Mouse (Mus musculus) olfactory bulb, adult 2 months (tissue): Measurements from ENCODE around the gene Lsp1.

Source experiments
- CTCF ChIP-seq: fragments of 200-500 bp; IDR thresholded peaks from 2 replicates; pipeline ENCODE4 v1.5.1; 2012; ENCODE audit warnings: low read depth, mild to moderate bottlenecking, low read length, moderate library complexity; ENCODE audit not compliant: insufficient read depth
- POLR2A ChIP-seq: fragments of 200-500 bp; IDR thresholded peaks from 2 replicates; pipeline ENCODE4 v1.6.1; 2012; ENCODE audit warnings: mild to moderate bottlenecking, low read depth, low read length, moderate library complexity; ENCODE audit not compliant: insufficient read depth

DNA sequence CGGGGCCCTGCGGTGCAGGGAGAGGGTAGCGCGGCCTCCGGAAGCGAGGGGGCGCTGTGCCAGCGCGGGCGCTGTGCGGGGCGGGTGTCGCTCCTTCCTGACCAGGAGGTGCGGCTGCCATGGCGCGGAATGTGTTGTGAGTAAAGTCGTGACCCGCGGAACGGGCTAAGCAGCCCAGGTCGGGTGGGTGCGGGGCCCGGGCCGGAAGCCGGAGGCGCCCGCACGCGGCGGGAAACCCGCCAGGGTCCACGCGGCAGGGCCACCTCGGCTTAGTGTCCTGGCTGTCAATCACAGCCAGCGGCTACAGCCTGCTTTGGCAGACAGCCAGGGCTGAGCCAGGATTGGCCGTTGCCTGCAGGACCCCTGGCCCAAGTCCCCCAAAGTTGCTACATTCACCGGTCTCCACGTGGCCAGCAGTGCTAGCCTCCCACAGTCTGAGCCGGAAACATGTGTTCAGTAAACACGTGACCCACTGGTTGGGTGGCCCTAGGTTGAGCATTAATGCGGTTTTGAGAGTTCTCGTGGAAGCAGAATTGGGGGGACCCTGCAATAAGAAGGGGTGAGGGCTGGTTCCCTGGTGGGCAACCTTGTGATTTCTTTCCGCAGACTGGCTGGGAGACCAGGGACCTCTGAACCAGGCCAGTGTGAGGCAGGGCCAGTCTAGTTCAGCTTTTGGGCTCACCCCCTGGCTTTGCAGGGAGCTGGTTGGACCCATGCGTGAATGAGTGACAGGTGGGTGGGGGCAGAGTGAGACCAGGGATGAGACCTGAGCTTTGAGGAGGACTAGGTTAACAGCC is 72.6 kb downstream of the Lsp1 start:
- TF ChIP-seq CTCF (peak; percentile 90; the same call in 1 of the 2 replicates), POLR2A (peak; percentile 56; the same call in 1 of the 2 replicates)
